Mouse (Mus musculus) liver, embryonic 14.5 days (tissue): ENCODE data around the gene Ccdc187. TPM values are rescaled to one million over a fixed set of nuclear protein-coding genes. Genes with fewer than 3 reads are reported as not detected.

Source experiments
- ATAC-seq: fragments of 200-750 bp; cut with Nextera tagmentation; 2 replicates; pipeline ENCODE4 v1.8.0; 2017; ENCODE audit warnings: moderate number of reproducible peaks, mild to moderate bottlenecking, moderate library complexity; ENCODE audit not compliant: insufficient read depth
- DNase-seq, 3 experiments: peaks; one replicate each; pipeline ENCODE4 v3.0.0-alpha.2; 2012 to 2013; ENCODE audit warnings: low read depth in 3 of 3, low spot score in 3 of 3
- H3K27ac ChIP-seq: fragments of 300-500 bp; sonication (generic); 2 replicates; pipeline ENCODE4 v1.5.1; 2014; ENCODE audit warnings: moderate library complexity, mild to moderate bottlenecking, control low read depth, inconsistent platforms
- H3K27me3 ChIP-seq: fragments of 300-500 bp; sonication (generic); 2 replicates; pipeline ENCODE4 v1.6.1; 2014; ENCODE audit warnings: mild to moderate bottlenecking, low read length, moderate library complexity; ENCODE audit not compliant: control insufficient read depth, insufficient read depth
- H3K36me3 ChIP-seq: fragments of 300-500 bp; sonication (generic); replicated peaks from 2 replicates; pipeline ENCODE4 v1.6.1; 2014; ENCODE audit warnings: low read depth; ENCODE audit not compliant: control insufficient read depth, insufficient read depth
- H3K4me1 ChIP-seq, 2 experiments: fragments of 200-500 bp in 1 of 2; fragments of 300-500 bp in 1 of 2; sonication (generic) in 1 of 2; replicated peaks; 2 replicates each; pipeline ENCODE4 v1.6.1; 2012 to 2014; ENCODE audit warnings: antibody characterized with exemption in 1 of 2, inconsistent platforms in 1 of 2, low read length in 1 of 2; ENCODE audit not compliant: control insufficient read depth in 2 of 2, insufficient read depth in 2 of 2
- H3K4me2 ChIP-seq: fragments of 300-500 bp; sonication (generic); 2 replicates; pipeline ENCODE4 v1.6.1; 2014; ENCODE audit warnings: low read depth, mild to moderate bottlenecking, control low read depth, moderate library complexity
- H3K4me3 ChIP-seq, 2 experiments: fragments of 200-500 bp in 1 of 2; fragments of 300-500 bp in 1 of 2; sonication (generic) in 1 of 2; 2 replicates each; pipeline ENCODE4 v1.5.1; 2012 to 2014; ENCODE audit warnings: low read depth in 2 of 2, low read length in 2 of 2, mild to moderate bottlenecking in 2 of 2, control low read depth in 1 of 2, inconsistent platforms in 1 of 2, moderate library complexity in 1 of 2; ENCODE audit not compliant: insufficient read depth in 1 of 2
- H3K9ac ChIP-seq: fragments of 300-500 bp; sonication (generic); replicated peaks from 2 replicates; pipeline ENCODE4 v1.6.1; 2014; ENCODE audit warnings: mild to moderate bottlenecking, control low read depth, moderate library complexity
- H3K9me3 ChIP-seq: fragments of 300-500 bp; sonication (generic); 2 replicates; pipeline ENCODE4 v1.6.1; 2016; ENCODE audit warnings: low read length, mixed read lengths; ENCODE audit not compliant: control insufficient read depth
- CTCF ChIP-seq: IDR thresholded peaks from 2 replicates; pipeline ENCODE4 v1.5.1; 2016; ENCODE audit warnings: antibody characterized with exemption, low read depth, control low read depth
- EP300 ChIP-seq: IDR thresholded peaks from 2 replicates; pipeline ENCODE4 v1.6.1; 2016; ENCODE audit warnings: antibody characterized with exemption, low read depth
- whole genome bisulfite sequencing: fragments of 180-500 bp; shearing (Covaris S2); extraction: QIAGEN DNeasy Blood & Tissue Kit; methylation state at CpG from one replicate; pipeline ENCODE4 v1.1.7; 2014; ENCODE audit not compliant: insufficient replicate concordance; 5-methylcytosine and 5-hydroxymethylcytosine counted together
- polyA plus RNA-seq, 2 experiments: library from polyadenylated mRNA; depleted of rRNA in 1 of 2; stranded (reverse) in 1 of 2; unstranded in 1 of 2; fragments of >200 nt; fragmentation: Nextera tagmentation in 1 of 2; extraction: Ambion mirVana in 1 of 2; gene quantifications; 2 replicates each; pipeline versions ENCODE4 v1.2.1 to v1.2.3; 2012 to 2014

Ccdc187 gene
- polyA plus RNA-seq (2012; rRNA removed) (0.05 and 0.06 TPM in 2 replicates), polyA plus RNA-seq (2014; fragmentation: Nextera tagmentation; extraction: Ambion mirVana) (0.06 TPM in 1 of 2 replicates, not detected in the other)

- DNase-seq (no peak), ATAC-seq (no peak)
- H3K9ac ChIP-seq = no peak within 1 kb of the TSS
- no peak within 1 kb of the TSS for H3K4me3 ChIP-seq
- no peaks in the 10 kb centered on the region for H3K9me3 ChIP-seq
- 34% methylated on average over 2 of the region's 2 CpGs for WGBS
- TF ChIP-seq EP300 = no peak
- TF ChIP-seq CTCF = no peak
- no peaks in the 10 kb centered on the region for H3K36me3 ChIP-seq
- H3K27me3 ChIP-seq = no peaks in the 10 kb centered on the region
- peaks cover 0 to 3% of the 10 kb centered on the region in 2 experiments; a peak in 1 of 4 replicates for H3K4me1 ChIP-seq
- no peak within 1 kb of the TSS for H3K4me2 ChIP-seq
- H3K27ac ChIP-seq = no peak within 1 kb of the TSS
Observed at GRCm38 (mm10) chr2:26294457-26294856, at the start of gene Ccdc187. Ccdc187 (minus strand) TSS chr2:26294557.

- ATAC-seq = peak; percentile 50
- H3K4me3 ChIP-seq = no peak overlapping the region
- H3K27ac ChIP-seq = no peak overlapping the region
- WGBS = 51% methylated on average over 11 of the region's 11 CpGs
- TF ChIP-seq EP300 = no peak
- no peak for TF ChIP-seq CTCF
- peaks cover 0 to 7% of the 10 kb centered on the region in 2 experiments; a peak in 2 of 4 replicates for H3K4me1 ChIP-seq
- H3K9me3 ChIP-seq = no peaks in the 10 kb centered on the region
- DNase-seq = no peak
- no peak overlapping the region for H3K4me2 ChIP-seq
- H3K27me3 ChIP-seq = no peaks in the 10 kb centered on the region
- H3K36me3 ChIP-seq = no peaks in the 10 kb centered on the region
- no peak overlapping the region for H3K9ac ChIP-seq
Observed at GRCm38 (mm10) chr2:26342609-26343490, 48.5 kb upstream of the Ccdc187 start.

DNA sequence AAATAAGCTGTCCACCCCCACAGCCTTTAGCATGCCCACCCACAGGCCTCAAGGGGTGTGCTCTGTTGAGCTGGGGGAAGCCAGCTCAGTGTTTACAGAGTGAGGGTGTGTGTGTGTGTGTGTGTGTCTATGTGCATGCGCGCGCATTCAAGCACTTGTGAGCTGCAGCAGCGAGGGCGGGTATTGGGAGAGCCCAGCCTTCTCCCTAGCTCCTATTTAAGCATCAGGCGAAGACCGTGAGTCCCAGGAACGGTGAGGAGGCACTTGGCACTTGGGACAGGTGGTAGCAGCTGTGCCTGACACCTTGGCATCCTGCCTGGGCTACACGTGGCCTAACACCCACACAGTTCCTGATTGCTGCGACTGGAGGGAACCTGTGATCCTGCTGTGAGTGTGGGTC, 47.7 kb upstream of the Ccdc187 start:
- TF ChIP-seq EP300 = no peak
- no peak for TF ChIP-seq CTCF
- 63% methylated on average over 10 of the region's 10 CpGs for WGBS
- Histone ChIP-seq H3K4me1 (peaks cover 0 to 7% of the 10 kb centered on the region in 2 experiments; a peak in 2 of 4 replicates), H3K27me3 (no peaks in the 10 kb centered on the region), H3K9ac (no peak overlapping the region), H3K27ac (no peak overlapping the region), H3K36me3 (no peaks in the 10 kb centered on the region), H3K4me2 (no peak overlapping the region), H3K9me3 (no peaks in the 10 kb centered on the region), H3K4me3 (no peak overlapping the region)
- DNase-seq = no peak
- no peak; the same call in 1 of the 2 replicates for ATAC-seq

- TF ChIP-seq CTCF (no peak), EP300 (no peak)
- DNase-seq (no peak), ATAC-seq (no peak)
- Histone ChIP-seq H3K9ac (no peak overlapping the region), H3K9me3 (no peaks in the 10 kb centered on the region), H3K27me3 (no peaks in the 10 kb centered on the region), H3K4me2 (no peak overlapping the region), H3K36me3 (no peaks in the 10 kb centered on the region), H3K27ac (no peak overlapping the region), H3K4me3 (no peak overlapping the region), H3K4me1 (peaks cover 0 to 7% of the 10 kb centered on the region in 2 experiments; a peak in 2 of 4 replicates)
- WGBS = 68% methylated on average over 2 of the region's 2 CpGs
Observed at GRCm38 (mm10) chr2:26341510-26341981, 47.2 kb upstream of the Ccdc187 start.

GRCm38 (mm10) chr2:26339204-26339551, 44.8 kb upstream of the Ccdc187 start:
- H3K9ac ChIP-seq = no peak overlapping the region
- TF ChIP-seq CTCF = no peak
- H3K36me3 ChIP-seq = no peaks in the 10 kb centered on the region
- 57% methylated on average over 5 of the region's 5 CpGs for WGBS
- H3K27ac ChIP-seq = no peak overlapping the region
- no peaks in the 10 kb centered on the region for H3K9me3 ChIP-seq
- no peak overlapping the region for H3K4me2 ChIP-seq
- peaks cover 0 to 7% of the 10 kb centered on the region in 2 experiments; a peak in 2 of 4 replicates for H3K4me1 ChIP-seq
- ATAC-seq (no peak), DNase-seq (no peak)
- H3K4me3 ChIP-seq = no peak overlapping the region
- no peaks in the 10 kb centered on the region for H3K27me3 ChIP-seq
